Mouse (Mus musculus) hindbrain, embryonic 13.5 days (tissue): Measurements from ENCODE around the gene Abcf3. TPM values are rescaled to one million over a fixed set of nuclear protein-coding genes. Genes with fewer than 3 reads are reported as not detected.
A peak's percentile ranks its signal among the peaks of the same experiment; 100 is the strongest.

Source experiments
- ATAC-seq: fragments of 200-750 bp; cut with Nextera tagmentation; 2 replicates; pipeline ENCODE4 v1.8.0; 2017; ENCODE audit warnings: moderate TSS enrichment; ENCODE audit not compliant: low FRiP score
- H3K27ac ChIP-seq: fragments of 300-500 bp; sonication (generic); 2 replicates; pipeline ENCODE4 v1.5.1; 2015; ENCODE audit warnings: inconsistent platforms, mild to moderate bottlenecking, moderate library complexity
- H3K27me3 ChIP-seq: fragments of 300-500 bp; sonication (generic); 2 replicates; pipeline ENCODE4 v1.6.1; 2015; ENCODE audit warnings: mild to moderate bottlenecking, inconsistent platforms
- H3K36me3 ChIP-seq: fragments of 300-500 bp; sonication (generic); 2 replicates; pipeline ENCODE4 v1.6.1; 2015; ENCODE audit warnings: mild to moderate bottlenecking, inconsistent platforms
- H3K4me1 ChIP-seq: fragments of 300-500 bp; sonication (generic); replicated peaks from 2 replicates; pipeline ENCODE4 v1.6.1; 2015; ENCODE audit warnings: inconsistent platforms
- H3K4me2 ChIP-seq: fragments of 300-500 bp; sonication (generic); 2 replicates; pipeline ENCODE4 v1.6.1; 2015; ENCODE audit warnings: inconsistent platforms, mild to moderate bottlenecking, moderate library complexity
- H3K4me3 ChIP-seq: fragments of 300-500 bp; sonication (generic); 2 replicates; pipeline ENCODE4 v1.5.1; 2015; ENCODE audit warnings: mild to moderate bottlenecking, inconsistent platforms
- H3K9ac ChIP-seq: fragments of 300-500 bp; sonication (generic); 2 replicates; pipeline ENCODE4 v1.6.1; 2015; ENCODE audit warnings: mild to moderate bottlenecking, inconsistent platforms
- H3K9me3 ChIP-seq: fragments of 300-500 bp; sonication (generic); 2 replicates; pipeline ENCODE4 v1.6.1; 2016; ENCODE audit warnings: inconsistent platforms
- WGBS: fragments of 180-500 bp; shearing (Covaris S2); methylation state at CpG from one replicate; pipeline ENCODE4 v1.1.7; 2015; 5-methylcytosine and 5-hydroxymethylcytosine counted together
- polyA plus RNA-seq: library from polyadenylated mRNA; unstranded; fragments of >200 nt; fragmentation: Nextera tagmentation; extraction: Ambion mirVana; gene quantifications from 2 replicates; pipeline ENCODE4 v1.2.1, GENCODE M21; 2015

Gene Abcf3
- polyA plus RNA-seq, 1 experiment from 2014 or later = 81.2 TPM

DNA sequence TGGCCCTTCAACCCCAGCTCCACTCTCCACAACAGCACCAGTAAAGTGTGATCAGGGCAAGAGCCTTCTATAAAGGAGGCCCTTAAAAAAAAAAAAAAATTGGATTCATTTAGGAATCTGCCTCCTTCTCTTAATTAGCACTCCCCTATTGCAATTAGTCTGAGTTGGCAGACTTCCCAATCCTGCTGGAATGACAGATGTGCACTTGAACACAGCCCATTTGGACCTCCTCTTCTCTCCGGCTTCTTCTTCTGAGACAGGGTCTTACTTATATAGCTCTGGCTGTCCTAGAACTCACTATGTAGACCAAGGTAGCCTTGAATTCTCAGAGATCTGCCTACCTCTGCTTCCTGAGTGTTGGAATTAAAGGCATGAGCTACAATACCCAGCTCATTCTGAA lies 19.0 kb upstream of the Abcf3 start:
- H3K27me3 ChIP-seq = no peaks in the 10 kb centered on the region
- H3K4me1 ChIP-seq = no peaks in the 10 kb centered on the region
- no peak overlapping the region for H3K4me3 ChIP-seq
- no peaks in the 10 kb centered on the region for H3K9me3 ChIP-seq
- no peak overlapping the region for H3K9ac ChIP-seq
- 76% methylated on average over 1 of the region's 1 CpGs for WGBS
- H3K4me2 ChIP-seq = no peak overlapping the region
- ATAC-seq = no peak
- H3K27ac ChIP-seq = no peak overlapping the region
- peaks cover 90% of the 10 kb centered on the region for H3K36me3 ChIP-seq

DNA sequence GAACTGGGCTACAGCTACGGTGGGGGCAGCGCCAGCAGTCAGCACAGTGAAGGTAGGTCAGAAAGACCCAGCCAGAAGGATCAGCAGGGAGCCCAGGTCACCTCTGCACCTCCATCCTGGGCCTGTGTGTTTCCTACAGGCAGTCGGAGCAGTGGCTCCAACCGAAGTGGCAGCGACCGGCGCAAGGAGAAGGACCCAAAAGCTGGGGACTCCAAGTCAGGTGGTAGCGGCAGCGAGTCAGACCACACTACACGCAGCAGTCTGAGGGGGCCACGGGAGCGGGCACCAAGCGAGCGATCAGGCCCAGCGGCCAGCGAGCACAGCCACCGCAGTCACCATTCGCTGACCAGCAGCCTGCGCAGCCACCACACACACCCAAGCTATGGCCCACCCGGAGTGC lies 17.4 kb upstream of the Abcf3 start:
- ATAC-seq = no peak
- no peak overlapping the region for H3K27ac ChIP-seq
- no peaks in the 10 kb centered on the region for H3K9me3 ChIP-seq
- H3K4me3 ChIP-seq = no peak overlapping the region
- 95% methylated on average over 20 of the region's 20 CpGs for whole genome bisulfite sequencing
- H3K9ac ChIP-seq = no peak overlapping the region
- no peaks in the 10 kb centered on the region for H3K27me3 ChIP-seq
- H3K36me3 ChIP-seq = peaks cover 76% of the 10 kb centered on the region
- no peak overlapping the region for H3K4me2 ChIP-seq
- H3K4me1 ChIP-seq = no peaks in the 10 kb centered on the region

GRCm38 (mm10) chr16:20534617-20535295 lies 13.6 kb upstream of the Abcf3 start:
- no peaks in the 10 kb centered on the region for H3K27me3 ChIP-seq
- 50% methylated on average over 10 of the region's 10 CpGs for WGBS
- H3K9me3 ChIP-seq = no peaks in the 10 kb centered on the region
- no peak overlapping the region for H3K4me2 ChIP-seq
- no peak for ATAC-seq
- H3K27ac ChIP-seq = no peak overlapping the region
- peak overlapping the region; percentile 91; the same call in 1 of the 2 replicates for H3K4me3 ChIP-seq
- peaks cover 60% of the 10 kb centered on the region for H3K36me3 ChIP-seq
- H3K4me1 ChIP-seq = peaks cover 27% of the 10 kb centered on the region
- no peak overlapping the region for H3K9ac ChIP-seq

GRCm38 (mm10) chr16:20535296-20536080 lies 12.9 kb upstream of the Abcf3 start, which contains the start of gene Ap2m1:
Gene Ap2m1 (plus strand): TSS chr16:20535478.
- under 1% methylated on average over 48 of the region's 52 CpGs for WGBS
- H3K27me3 ChIP-seq = no peaks in the 10 kb centered on the region
- H3K9ac ChIP-seq = peak within 1 kb of the TSS; percentile 99
- H3K4me1 ChIP-seq = peaks cover 27% of the 10 kb centered on the region
- H3K4me2 ChIP-seq = peak within 1 kb of the TSS; percentile 94
- peaks cover 60% of the 10 kb centered on the region for H3K36me3 ChIP-seq
- no peaks in the 10 kb centered on the region for H3K9me3 ChIP-seq
- peak within 1 kb of the TSS; percentile 90 for H3K27ac ChIP-seq
- ATAC-seq = peak; percentile 98
- H3K4me3 ChIP-seq = peak within 1 kb of the TSS; percentile 91

DNA sequence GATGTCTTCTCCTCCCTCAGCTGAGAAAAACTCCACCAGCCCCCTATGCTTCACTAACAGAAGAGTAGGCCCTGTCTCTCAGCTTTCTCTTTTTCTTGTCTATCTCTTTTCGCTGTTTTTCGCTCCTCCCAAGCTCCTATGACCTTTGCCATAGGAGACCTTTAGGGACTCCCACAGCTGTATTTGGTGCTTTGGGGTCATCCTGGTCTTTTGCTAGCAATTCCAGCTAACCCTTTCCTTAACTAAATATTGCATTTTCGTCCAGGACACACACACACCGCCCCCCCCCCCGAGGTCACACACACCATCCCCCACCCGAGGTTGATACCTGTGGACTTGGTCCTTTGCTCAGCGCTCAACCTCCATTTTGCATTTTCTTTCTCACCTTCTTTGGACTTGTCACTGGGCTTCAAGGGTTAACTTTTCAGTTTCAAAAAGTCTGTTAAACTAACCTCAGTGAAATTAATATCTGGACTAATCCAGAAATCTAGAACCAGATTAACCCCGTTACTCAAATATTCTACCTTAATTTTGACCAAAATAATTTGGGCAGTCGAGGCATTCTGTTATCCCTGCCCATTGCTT lies 12.2 kb upstream of the Abcf3 start:
- H3K9ac ChIP-seq = peak overlapping the region; percentile 99
- no peak for ATAC-seq
- H3K4me3 ChIP-seq = peak overlapping the region; percentile 91
- WGBS = 39% methylated on average over 8 of the region's 9 CpGs
- H3K36me3 ChIP-seq = peaks cover 60% of the 10 kb centered on the region
- H3K4me2 ChIP-seq = peak overlapping the region; percentile 94
- H3K27me3 ChIP-seq = no peaks in the 10 kb centered on the region
- H3K9me3 ChIP-seq = no peaks in the 10 kb centered on the region
- H3K27ac ChIP-seq = peak overlapping the region; percentile 90
- H3K4me1 ChIP-seq = peaks cover 27% of the 10 kb centered on the region

GRCm38 (mm10) chr16:20537071-20537471 lies 11.3 kb upstream of the Abcf3 start:
- peak overlapping the region; percentile 64; the same call in 1 of the 2 replicates for H3K27ac ChIP-seq
- H3K36me3 ChIP-seq = peaks cover 60% of the 10 kb centered on the region
- H3K4me2 ChIP-seq = peak overlapping the region; percentile 94
- no peak for ATAC-seq
- WGBS = 26% methylated on average over 5 of the region's 5 CpGs
- H3K4me1 ChIP-seq = peaks cover 27% of the 10 kb centered on the region
- peak overlapping the region; percentile 91 for H3K4me3 ChIP-seq
- H3K9ac ChIP-seq = peak overlapping the region; percentile 99
- no peaks in the 10 kb centered on the region for H3K27me3 ChIP-seq
- H3K9me3 ChIP-seq = no peaks in the 10 kb centered on the region

DNA sequence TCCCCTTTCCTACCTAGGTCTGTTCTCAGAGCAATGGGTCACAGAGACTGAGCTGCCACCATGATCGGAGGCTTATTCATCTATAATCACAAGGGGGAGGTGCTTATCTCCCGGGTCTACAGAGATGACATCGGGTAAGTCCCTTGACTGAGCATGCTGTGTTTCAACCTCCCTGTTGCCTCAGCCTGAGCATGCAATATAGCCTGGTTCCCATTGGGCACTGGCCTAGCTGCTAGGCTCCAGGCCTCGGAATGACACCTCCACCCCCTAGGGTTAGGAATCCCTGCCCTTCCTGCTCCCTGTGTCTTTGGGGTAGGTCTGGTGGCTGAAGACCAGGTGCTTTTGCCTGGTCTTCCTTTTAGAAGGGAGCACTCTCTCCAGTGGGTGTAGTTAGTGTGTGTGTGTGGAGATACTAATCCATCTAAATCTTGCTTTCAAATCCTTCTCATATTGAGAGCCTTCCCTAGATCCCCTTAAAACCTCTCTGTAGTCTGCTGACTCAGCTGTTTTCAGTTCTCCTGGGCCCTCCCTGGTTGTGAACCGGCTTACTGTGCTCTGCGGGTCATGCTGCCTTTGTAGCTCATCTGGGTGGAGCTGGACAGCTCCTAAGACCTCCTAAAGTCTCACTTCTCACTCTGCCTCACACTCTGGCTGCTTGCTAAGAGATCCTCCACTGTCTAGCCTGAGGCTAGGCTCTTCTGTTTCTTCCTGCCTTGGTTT lies 10.6 kb upstream of the Abcf3 start:
- Histone ChIP-seq H3K9me3 (no peaks in the 10 kb centered on the region), H3K4me3 (peak overlapping the region; percentile 91), H3K4me1 (peaks cover 27% of the 10 kb centered on the region), H3K9ac (peak overlapping the region; percentile 99), H3K27ac (no peak overlapping the region), H3K4me2 (peak overlapping the region; percentile 94), H3K27me3 (no peaks in the 10 kb centered on the region), H3K36me3 (peaks cover 61% of the 10 kb centered on the region)
- 41% methylated on average over 6 of the region's 6 CpGs for WGBS
- ATAC-seq = no peak

DNA sequence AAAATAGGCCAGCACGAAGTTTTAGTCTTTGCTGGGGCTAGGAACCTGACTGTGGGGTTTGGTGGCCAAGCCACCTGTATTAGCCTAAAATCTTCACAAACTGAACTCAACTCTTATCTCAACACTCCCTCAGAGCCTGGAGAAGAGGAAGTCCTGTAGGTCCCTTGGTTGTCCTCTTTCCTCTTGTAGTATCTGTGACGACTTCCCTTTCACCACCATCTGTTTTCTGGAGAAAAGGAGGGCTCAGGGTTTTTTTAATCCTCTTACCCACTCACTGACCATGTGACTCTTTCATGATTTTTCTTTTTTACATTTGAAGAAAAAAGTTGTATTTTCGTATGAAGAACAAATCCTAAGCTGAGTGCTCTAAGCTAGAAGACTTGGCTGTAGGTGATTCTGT lies 8.7 kb upstream of the Abcf3 start:
- Histone ChIP-seq H3K4me1 (peaks cover 27% of the 10 kb centered on the region), H3K36me3 (peaks cover 67% of the 10 kb centered on the region), H3K9ac (no peak overlapping the region), H3K4me3 (no peak overlapping the region), H3K9me3 (no peaks in the 10 kb centered on the region), H3K27me3 (no peaks in the 10 kb centered on the region), H3K4me2 (no peak overlapping the region), H3K27ac (no peak overlapping the region)
- ATAC-seq = no peak
- 82% methylated on average over 3 of the region's 3 CpGs for WGBS

GRCm38 (mm10) chr16:20540438-20540837 lies 7.9 kb upstream of the Abcf3 start:
- peaks cover 27% of the 10 kb centered on the region for H3K4me1 ChIP-seq
- no peak overlapping the region for H3K27ac ChIP-seq
- no peaks in the 10 kb centered on the region for H3K27me3 ChIP-seq
- H3K9me3 ChIP-seq = no peaks in the 10 kb centered on the region
- WGBS = 92% methylated on average over 4 of the region's 4 CpGs
- H3K4me2 ChIP-seq = no peak overlapping the region
- no peak for ATAC-seq
- H3K36me3 ChIP-seq = peaks cover 75% of the 10 kb centered on the region
- no peak overlapping the region for H3K4me3 ChIP-seq
- no peak overlapping the region for H3K9ac ChIP-seq

GRCm38 (mm10) chr16:20545696-20546095 lies 2.7 kb upstream of the Abcf3 start:
- Histone ChIP-seq H3K9ac (no peak overlapping the region), H3K27me3 (no peaks in the 10 kb centered on the region), H3K36me3 (peaks cover 60% of the 10 kb centered on the region), H3K9me3 (no peaks in the 10 kb centered on the region), H3K27ac (no peak overlapping the region), H3K4me1 (peaks cover 20% of the 10 kb centered on the region), H3K4me3 (no peak overlapping the region), H3K4me2 (no peak overlapping the region)
- ATAC-seq = no peak
- WGBS = 92% methylated on average over 10 of the region's 10 CpGs

- Histone ChIP-seq H3K4me1 (peaks cover 20% of the 10 kb centered on the region), H3K9me3 (no peaks in the 10 kb centered on the region), H3K4me2 (peak overlapping the region; percentile 90), H3K27me3 (no peaks in the 10 kb centered on the region), H3K4me3 (peak overlapping the region; percentile 84), H3K27ac (0 out of 2 replicates have a peak overlapping the region, but pooled peaks have one; percentile 80), H3K9ac (peak overlapping the region; percentile 78), H3K36me3 (peaks cover 59% of the 10 kb centered on the region)
- 63% methylated on average over 5 of the region's 5 CpGs for WGBS
- no peak for ATAC-seq
These were observed 954 bp upstream of the Abcf3 start for GRCm38 (mm10) chr16:20547423-20547822.

- H3K4me2 ChIP-seq = peak overlapping the region; percentile 90
- H3K4me1 ChIP-seq = peaks cover 20% of the 10 kb centered on the region
- no peaks in the 10 kb centered on the region for H3K27me3 ChIP-seq
- WGBS = 55% methylated on average over 9 of the region's 9 CpGs
- no peak for ATAC-seq
- peaks cover 60% of the 10 kb centered on the region for H3K36me3 ChIP-seq
- H3K4me3 ChIP-seq = peak overlapping the region; percentile 84
- peak overlapping the region; percentile 90 for H3K9ac ChIP-seq
- no peaks in the 10 kb centered on the region for H3K9me3 ChIP-seq
- no peak overlapping the region for H3K27ac ChIP-seq
These were observed 784 bp downstream of the Abcf3 start for GRCm38 (mm10) chr16:20549161-20549560.
